ENCODE assay signal across 1 mouse cellular context in genomic region chr8:70087836-70088650, GRCm38 (mm10).
TF ChIP-seq lines count a peak whose summit lies in the region.

No protein-coding gene starts in this region.

TF ChIP-seq in myocyte, 11 proteins besides CTCF, POLR2A, EP300 and RAD21 (continued from another document):
- TF ChIP-seq MAX (IDR thresholded peaks at IDR 0.05; ENCODE audit: low read depth) (no peak), REST (IDR thresholded peaks at IDR 0.05; ENCODE audit: insufficient read depth, insufficient read length) (no peak), TCF12 (IDR thresholded peaks at IDR 0.05; ENCODE audit: insufficient read depth, poor library complexity, severe bottlenecking) (no peak), E2F4 (IDR thresholded peaks at IDR 0.05; ENCODE audit: insufficient read depth) (no peak)
